24 mouse cellular contexts compared by ENCODE assay signal in the genomic region with DNA sequence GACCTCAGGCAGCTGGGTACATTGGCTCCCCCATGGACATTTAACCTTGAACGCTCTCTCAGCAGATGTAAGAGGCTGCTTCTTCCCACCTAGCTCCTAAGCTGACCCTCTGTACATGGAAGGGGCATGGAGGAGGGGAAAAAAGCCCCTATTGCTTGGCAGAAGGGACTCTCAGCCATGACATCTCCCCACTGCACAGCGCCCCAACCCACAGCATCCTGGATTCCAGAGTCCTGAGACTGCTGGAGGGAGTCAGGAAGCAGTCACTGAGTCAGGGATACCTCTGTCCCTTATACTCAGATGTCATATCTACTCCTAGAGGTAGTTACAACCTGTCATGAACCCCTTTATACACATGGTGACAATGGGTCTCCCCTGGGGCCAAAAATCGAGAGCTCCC. TPM values are rescaled to one million over a fixed set of nuclear protein-coding genes. Genes with fewer than 3 reads are reported as not detected.
A peak's percentile ranks its signal among the peaks of the same experiment; 100 is the strongest.
DNase-seq lines count a peak whose midpoint lies in the region; ATAC-seq and TF ChIP-seq lines count a peak whose summit lies in the region.
"Had no signal": no experiment of that assay in that cellular context is flagged by ENCODE, and none has a peak within 500 bp of the region (broad histone marks: within the 10 kb centered on the region; RNA-seq: fewer than 3 reads in every experiment).

No protein-coding gene starts in this region.

- peaks cover 97% of the 10 kb centered on the region for H3K27me3 ChIP-seq in forebrain, embryonic 11.5 days (ENCODE audit: control insufficient read depth, insufficient read depth, low read length)
- H3K27me3 ChIP-seq in forebrain, postnatal 0 days (ENCODE audit: insufficient read depth, low read length): peaks cover 89% of the 10 kb centered on the region
- H3K27me3 ChIP-seq in intestine, embryonic 14.5 days (replicated peaks; ENCODE audit: control insufficient read depth, insufficient read depth, low read length): peaks cover 100% of the 10 kb centered on the region
- H3K27me3 ChIP-seq in intestine, embryonic 15.5 days (replicated peaks): peaks cover 98% of the 10 kb centered on the region
- peaks cover 100% of the 10 kb centered on the region for H3K27me3 ChIP-seq in limb, embryonic 10.5 days (ENCODE audit: low read depth, poor library complexity, severe bottlenecking)
- H3K27me3 ChIP-seq in neural tube, embryonic 14.5 days (ENCODE audit: control insufficient read depth, insufficient read depth, low read length): peaks cover 22% of the 10 kb centered on the region

- WGBS in forebrain, embryonic 11.5 days: 5% methylated on average over 3 of the region's 3 CpGs
- 8% methylated on average over 3 of the region's 3 CpGs for WGBS in forebrain, postnatal 0 days
- WGBS in intestine, embryonic 14.5 days: 5% methylated on average over 3 of the region's 3 CpGs
- 8% methylated on average over 3 of the region's 3 CpGs for WGBS in intestine, embryonic 15.5 days
- 1% methylated on average over 3 of the region's 3 CpGs for WGBS in limb, embryonic 10.5 days
- 5% methylated on average over 3 of the region's 3 CpGs for WGBS in neural tube, embryonic 14.5 days

- peaks cover 11% of the 10 kb centered on the region for H3K4me1 ChIP-seq in forebrain, embryonic 11.5 days (replicated peaks; ENCODE audit: control insufficient read depth, insufficient read depth, low read length)
- H3K4me1 ChIP-seq in forebrain, postnatal 0 days (ENCODE audit: insufficient read depth): no peaks in the 10 kb centered on the region
- peaks cover 6% of the 10 kb centered on the region; the same call in 1 of the 2 replicates for H3K4me1 ChIP-seq in intestine, embryonic 14.5 days (replicated peaks; ENCODE audit: control insufficient read depth, insufficient read depth, low read length)
- peaks cover 19% of the 10 kb centered on the region for H3K4me1 ChIP-seq in intestine, embryonic 15.5 days (replicated peaks)
- H3K4me1 ChIP-seq in limb, embryonic 10.5 days: peaks cover 48% of the 10 kb centered on the region
- H3K4me1 ChIP-seq in neural tube, embryonic 14.5 days (ENCODE audit: control insufficient read depth, insufficient read depth, low read length): peaks cover 50% of the 10 kb centered on the region

- H3K9ac ChIP-seq in forebrain, embryonic 11.5 days (ENCODE audit: low read length): no peak overlapping the region
- H3K9ac ChIP-seq in forebrain, postnatal 0 days: no peak overlapping the region
- H3K9ac ChIP-seq in intestine, embryonic 14.5 days (ENCODE audit: low read length): no peak overlapping the region
- no peak overlapping the region for H3K9ac ChIP-seq in intestine, embryonic 15.5 days
- 0 out of 2 replicates have a peak overlapping the region, but pooled peaks have one; percentile 7 for H3K9ac ChIP-seq in neural tube, embryonic 14.5 days (replicated peaks; ENCODE audit: low read depth, low read length)
- H3K9ac ChIP-seq: embryonic facial prominence, embryonic 12.5 days had no signal

- no peaks in the 10 kb centered on the region for H3K36me3 ChIP-seq in forebrain, embryonic 11.5 days (ENCODE audit: control insufficient read depth, insufficient read depth, low read length)
- no peaks in the 10 kb centered on the region for H3K36me3 ChIP-seq in forebrain, postnatal 0 days (ENCODE audit: insufficient read depth)
- no peaks in the 10 kb centered on the region for H3K36me3 ChIP-seq in intestine, embryonic 14.5 days (ENCODE audit: control insufficient read depth, insufficient read depth, low read length)
- no peaks in the 10 kb centered on the region for H3K36me3 ChIP-seq in intestine, embryonic 15.5 days
- no peaks in the 10 kb centered on the region for H3K36me3 ChIP-seq in limb, embryonic 10.5 days
- no peaks in the 10 kb centered on the region for H3K36me3 ChIP-seq in neural tube, embryonic 14.5 days (ENCODE audit: control insufficient read depth, insufficient read depth, low read length)
- H3K36me3 ChIP-seq: embryonic facial prominence, embryonic 12.5 days had no signal

- H3K27ac ChIP-seq in forebrain, embryonic 11.5 days (ENCODE audit: low read depth, low read length): no peak overlapping the region
- no peak overlapping the region for H3K27ac ChIP-seq in forebrain, postnatal 0 days (ENCODE audit: low read depth, low read length)
- no peak overlapping the region for H3K27ac ChIP-seq in intestine, embryonic 14.5 days (ENCODE audit: low read depth)
- no peak overlapping the region for H3K27ac ChIP-seq in intestine, embryonic 15.5 days
- no peak overlapping the region for H3K27ac ChIP-seq in limb, embryonic 10.5 days
- H3K27ac ChIP-seq in neural tube, embryonic 14.5 days (ENCODE audit: low read depth, low read length): no peak overlapping the region
- H3K27ac ChIP-seq: embryonic facial prominence, embryonic 12.5 days had no signal

- no peak for ATAC-seq in forebrain, embryonic 11.5 days (replicated peaks; ENCODE audit: low FRiP score)
- ATAC-seq in forebrain, postnatal 0 days: no peak
- ATAC-seq in intestine, embryonic 14.5 days (replicated peaks; ENCODE audit: low FRiP score, low TSS enrichment, low read depth): no peak
- no peak for ATAC-seq in intestine, embryonic 15.5 days
- no peak for ATAC-seq in neural tube, embryonic 14.5 days (ENCODE audit: low read depth)
- ATAC-seq: activated CD4-positive, CD25-positive, alpha-beta regulatory T cell, adult 4 months; forebrain, embryonic 14.5 days; intestine, postnatal 0 days; Patski had no signal

- no peak overlapping the region for H3K4me2 ChIP-seq in forebrain, embryonic 11.5 days (ENCODE audit: low read depth, low read length, severe bottlenecking)
- no peak overlapping the region for H3K4me2 ChIP-seq in forebrain, postnatal 0 days (ENCODE audit: low read depth)
- no peak overlapping the region for H3K4me2 ChIP-seq in intestine, embryonic 14.5 days (ENCODE audit: low read length)
- H3K4me2 ChIP-seq in intestine, embryonic 15.5 days (replicated peaks): no peak overlapping the region
- no peak overlapping the region for H3K4me2 ChIP-seq in neural tube, embryonic 14.5 days (ENCODE audit: low read depth, low read length)
- H3K4me2 ChIP-seq: embryonic facial prominence, embryonic 12.5 days had no signal

- peak; percentile 49 for DNase-seq in forebrain, embryonic 11.5 days (ENCODE audit: low spot score)
- DNase-seq in forebrain, postnatal 0 days: no peak
- DNase-seq in intestine, embryonic 14.5 days (ENCODE audit: low spot score): peak; percentile 55
- peak; percentile 46 for DNase-seq in limb, embryonic 10.5 days (ENCODE audit: low spot score)
- DNase-seq in left cerebral cortex, postnatal 36 days (ENCODE audit: low spot score in 2 of 2): no peak
- DNase-seq: adrenal gland, adult 2 months; adrenal gland, postnatal 25 days; cerebellum, adult 18-20 months; cerebellum, adult 9-11 months; cerebellum, postnatal 36 days; embryo, embryonic 11 days; gastrocnemius, postnatal 36 days; heart, adult 11 months; heart, postnatal 10 days; heart, postnatal 4 days had no signal

- intact Hi-C loops in left cerebral cortex, postnatal 36 days (cut with DNase I): no loop called here

- H3K9me3 ChIP-seq in forebrain, embryonic 11.5 days (ENCODE audit: control insufficient read depth, low read length): no peaks in the 10 kb centered on the region
- H3K9me3 ChIP-seq in forebrain, postnatal 0 days (ENCODE audit: low read length): no peaks in the 10 kb centered on the region
- no peaks in the 10 kb centered on the region for H3K9me3 ChIP-seq in intestine, embryonic 14.5 days (ENCODE audit: control insufficient read depth, low read length)
- H3K9me3 ChIP-seq in intestine, embryonic 15.5 days: no peaks in the 10 kb centered on the region
- H3K9me3 ChIP-seq in limb, embryonic 10.5 days (replicated peaks): no peaks in the 10 kb centered on the region
- no peaks in the 10 kb centered on the region for H3K9me3 ChIP-seq in neural tube, embryonic 14.5 days (ENCODE audit: control insufficient read depth, low read length)
- H3K9me3 ChIP-seq: embryonic facial prominence, embryonic 12.5 days had no signal

- no peak for TF ChIP-seq CTCF in forebrain, postnatal 0 days (IDR thresholded peaks at IDR 0.05; ENCODE audit: low read depth)

- H3K4me3 ChIP-seq in forebrain, embryonic 11.5 days (ENCODE audit: low read depth, low read length): no peak overlapping the region
- no peak overlapping the region for H3K4me3 ChIP-seq in forebrain, postnatal 0 days (ENCODE audit: low read depth, low read length)
- no peak overlapping the region for H3K4me3 ChIP-seq in intestine, embryonic 14.5 days (ENCODE audit: low read depth, low read length)
- no peak overlapping the region for H3K4me3 ChIP-seq in intestine, embryonic 15.5 days (replicated peaks)
- no peak overlapping the region for H3K4me3 ChIP-seq in limb, embryonic 10.5 days
- H3K4me3 ChIP-seq in neural tube, embryonic 14.5 days (ENCODE audit: low read depth, low read length): no peak overlapping the region
- H3K4me3 ChIP-seq: embryonic facial prominence, embryonic 12.5 days had no signal

RNA-seq across cellular contexts. Expression of gene Lbx1, which starts 8.6 kb away (rescaled TPM):
- polyA plus RNA-seq in forebrain, embryonic 11.5 days (2014; fragmentation: Nextera tagmentation; extraction: Ambion mirVana): 0.11 TPM in 1 of 2 replicates, not detected in the other
- total RNA-seq in forebrain, postnatal 0 days (2014; rRNA removed): not detected in 2 replicates
- polyA plus RNA-seq in forebrain, postnatal 0 days (2015; fragmentation: Nextera tagmentation; extraction: Ambion mirVana): not detected in 2 replicates
- polyA plus RNA-seq in intestine, embryonic 14.5 days (2014; fragmentation: Nextera tagmentation; extraction: Ambion mirVana): not detected in 2 replicates
- 0.08 TPM in 1 of 2 replicates, not detected in the other for polyA plus RNA-seq in intestine, embryonic 15.5 days (2015; fragmentation: Nextera tagmentation; extraction: Ambion mirVana)
- polyA plus RNA-seq in limb, embryonic 10.5 days (2016; fragmentation: Nextera tagmentation; extraction: Ambion mirVana): 3.9 and 6.3 TPM in 2 replicates
- 23.0 and 24.3 TPM in 2 replicates for polyA plus RNA-seq in neural tube, embryonic 14.5 days (2014; fragmentation: Nextera tagmentation; extraction: Ambion mirVana)
- total RNA-seq in left cerebral cortex, postnatal 36 days (2021): not detected
- total RNA-seq: adrenal gland, postnatal 25 days; CH12.LX; heart, postnatal 10 days; heart, postnatal 4 days had no signal
- polyA plus RNA-seq: activated CD4-positive, CD25-positive, alpha-beta regulatory T cell, adult 4 months; adrenal gland, adult 2 months; forebrain, embryonic 14.5 days; heart, embryonic 14.5 days; intestine, postnatal 0 days; Patski had no signal

Comparison
In these comparisons a context has a peak if more than half of its experiments do, and no peak if none do; other contexts are left out.
1. DNase-seq: peak in forebrain, embryonic 11.5 days (single experiment), intestine, embryonic 14.5 days (single experiment) and limb, embryonic 10.5 days (single experiment); none in forebrain, postnatal 0 days (single experiment) and left cerebral cortex, postnatal 36 days (0 of 2).